Mouse (Mus musculus): Measurements from ENCODE around the gene Baiap2. TPM values are rescaled to one million over a fixed set of nuclear protein-coding genes. Genes with fewer than 3 reads are reported as not detected.
A peak's percentile ranks its signal among the peaks of the same experiment; 100 is the strongest.

The Baiap2 gene
- total and polyA plus RNA-seq, 3 experiments, result 3.4 to 6.7 (median 6.1) TPM

DNA sequence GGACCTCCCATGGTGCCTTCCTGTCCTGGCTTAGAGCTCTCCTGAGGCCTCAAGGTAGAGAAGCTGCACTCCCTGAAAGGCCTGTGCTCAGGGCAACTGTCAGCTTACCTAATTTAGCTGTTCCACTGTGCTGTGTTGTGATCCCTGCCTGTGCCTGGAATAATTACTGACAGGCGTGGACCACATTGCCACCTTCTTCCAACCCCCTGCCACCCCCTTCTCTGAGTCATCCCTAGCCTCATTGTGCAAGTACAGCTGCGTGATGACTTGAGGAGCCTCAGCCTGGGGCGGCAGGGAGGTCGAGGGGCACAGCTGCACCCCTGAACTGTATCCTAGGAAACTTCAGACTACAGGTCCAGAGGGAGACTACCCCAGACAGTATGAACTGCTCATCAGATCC, 5.7 kb downstream of the Baiap2 start:
- 0 out of 2 replicates have a peak, but pooled peaks have one; percentile 29 for TF ChIP-seq MAX (IDR thresholded peaks at IDR 0.05; ENCODE audit: low read length)
- no peak for TF ChIP-seq MYC (IDR thresholded peaks at IDR 0.05; ENCODE audit: low read depth, low read length)
- no peaks in the 10 kb centered on the region for H3K9me3 ChIP-seq (replicated peaks; ENCODE audit: low read length)
- in situ Hi-C loops (cut with MboI; ENCODE audit: low pct_ligation_motif_present, low pct_unique_long_range_greater_than_20kb, low sequenced_read_pairs), result loop anchor here (5.0 kb wide), 1 partner anchor 39 kb away; no protein-coding TSS in a partner anchor
- H3K36me3 ChIP-seq (replicated peaks in 1 of 2; ENCODE audit: control insufficient read depth in 1 of 2, insufficient read depth in 1 of 2, low read length in 1 of 2), result no peaks in the 10 kb centered on the region
- H3K9ac ChIP-seq (ENCODE audit: insufficient read depth, low read depth), result no peak overlapping the region
- no peak overlapping the region for H3K4me3 ChIP-seq (replicated peaks in 1 of 3; ENCODE audit: low read depth in 2 of 3, low read length in 2 of 3, poor library complexity in 1 of 3)
- peaks cover 11% of the 10 kb centered on the region for H3K27me3 ChIP-seq (replicated peaks)
- dilution Hi-C loops (cut with MboI; ENCODE audit: extremely low pct_ligation_motif_present, extremely low pct_unique_long_range_greater_than_20kb, low sequenced_read_pairs), result no loop called here
- H3K27ac ChIP-seq (ENCODE audit: insufficient read depth, low read depth), result no peak overlapping the region
- no peak overlapping the region for H3K4me2 ChIP-seq (ENCODE audit: insufficient read depth, low read depth, poor library complexity, severe bottlenecking)
- H3K79me2 ChIP-seq (replicated peaks; ENCODE audit: control insufficient read depth, extremely low read depth, insufficient read depth, poor library complexity, severe bottlenecking), result no peaks in the 10 kb centered on the region
- H3K4me1 ChIP-seq (ENCODE audit: control insufficient read depth in 1 of 2, insufficient read depth in 2 of 2), result peaks cover 14 to 64% of the 10 kb centered on the region in 2 experiments
- DNase-seq (ENCODE audit: extremely low read depth), result no peak

DNA sequence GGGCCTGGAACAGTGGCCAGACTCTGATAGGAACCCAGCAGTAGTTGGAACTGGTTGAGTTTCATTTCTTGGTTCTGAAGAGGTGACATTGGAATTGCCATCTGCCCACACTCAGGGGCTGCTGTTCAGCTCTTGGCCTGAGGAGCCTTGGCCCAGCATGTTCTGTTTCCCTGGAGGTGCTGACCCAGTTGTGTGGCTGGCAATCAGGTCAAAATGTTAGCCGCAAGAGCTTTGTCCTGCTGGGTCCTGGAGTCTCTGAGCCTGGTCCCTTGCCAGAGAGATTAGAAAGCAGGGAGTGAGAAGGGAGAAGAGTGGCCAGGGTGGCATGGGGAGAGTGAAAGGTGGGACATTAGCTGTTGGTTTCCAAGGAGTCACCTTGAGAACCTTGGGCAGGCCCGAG, 6.2 kb downstream of the Baiap2 start:
- Histone ChIP-seq H3K4me2 (ENCODE audit: insufficient read depth, low read depth, poor library complexity, severe bottlenecking) (no peak overlapping the region), H3K9ac (ENCODE audit: insufficient read depth, low read depth) (no peak overlapping the region), H3K9me3 (replicated peaks; ENCODE audit: low read length) (no peaks in the 10 kb centered on the region), H3K36me3 (replicated peaks in 1 of 2; ENCODE audit: control insufficient read depth in 1 of 2, insufficient read depth in 1 of 2, low read length in 1 of 2) (no peaks in the 10 kb centered on the region), H3K4me1 (ENCODE audit: control insufficient read depth in 1 of 2, insufficient read depth in 2 of 2) (peaks cover 11 to 64% of the 10 kb centered on the region in 2 experiments), H3K27me3 (replicated peaks) (peaks cover 6% of the 10 kb centered on the region), H3K4me3 (replicated peaks in 1 of 3; ENCODE audit: low read depth in 2 of 3, low read length in 2 of 3, poor library complexity in 1 of 3) (no peak overlapping the region), H3K27ac (ENCODE audit: insufficient read depth, low read depth) (no peak overlapping the region), H3K79me2 (replicated peaks; ENCODE audit: control insufficient read depth, extremely low read depth, insufficient read depth, poor library complexity, severe bottlenecking) (no peaks in the 10 kb centered on the region)
- no peak for DNase-seq (ENCODE audit: extremely low read depth)
- TF ChIP-seq ETS1 (conservative IDR thresholded peaks at IDR 0.05; ENCODE audit: low read depth, low read length) (no peak), CHD2 (IDR thresholded peaks at IDR 0.05; ENCODE audit: low read length) (no peak), ZMIZ1 (IDR thresholded peaks at IDR 0.05; ENCODE audit: low read depth, low read length) (no peak), UBTF (IDR thresholded peaks at IDR 0.05; ENCODE audit: low read depth, low read length) (no peak)
- dilution Hi-C loops (cut with MboI; ENCODE audit: extremely low pct_ligation_motif_present, extremely low pct_unique_long_range_greater_than_20kb, low sequenced_read_pairs), result no loop called here
- in situ Hi-C loops (cut with MboI; ENCODE audit: low pct_ligation_motif_present, low pct_unique_long_range_greater_than_20kb, low sequenced_read_pairs), result loop anchor here (5.0 kb wide), 1 partner anchor 38 kb away; no protein-coding TSS in a partner anchor

- Histone ChIP-seq H3K27me3 (replicated peaks) (no peaks in the 10 kb centered on the region), H3K9ac (ENCODE audit: insufficient read depth, low read depth) (no peak overlapping the region), H3K4me1 (ENCODE audit: control insufficient read depth in 1 of 2, insufficient read depth in 2 of 2) (peaks cover 24 to 71% of the 10 kb centered on the region in 2 experiments), H3K4me3 (replicated peaks in 1 of 3; ENCODE audit: low read depth in 2 of 3, low read length in 2 of 3, poor library complexity in 1 of 3) (no peak overlapping the region), H3K27ac (ENCODE audit: insufficient read depth, low read depth) (no peak overlapping the region), H3K4me2 (ENCODE audit: insufficient read depth, low read depth, poor library complexity, severe bottlenecking) (no peak overlapping the region), H3K9me3 (replicated peaks; ENCODE audit: low read length) (no peaks in the 10 kb centered on the region), H3K79me2 (replicated peaks; ENCODE audit: control insufficient read depth, extremely low read depth, insufficient read depth, poor library complexity, severe bottlenecking) (no peaks in the 10 kb centered on the region), H3K36me3 (replicated peaks in 1 of 2; ENCODE audit: control insufficient read depth in 1 of 2, insufficient read depth in 1 of 2, low read length in 1 of 2) (no peaks in the 10 kb centered on the region)
- DNase-seq (ENCODE audit: extremely low read depth), result no peak
- dilution Hi-C loops (cut with MboI; ENCODE audit: extremely low pct_ligation_motif_present, extremely low pct_unique_long_range_greater_than_20kb, low sequenced_read_pairs) (no loop called here), in situ Hi-C loops (cut with MboI; ENCODE audit: low pct_ligation_motif_present, low pct_unique_long_range_greater_than_20kb, low sequenced_read_pairs) (no loop called here)
- TF ChIP-seq MAZ (IDR thresholded peaks at IDR 0.05; ENCODE audit: low read depth, low read length), result no peak
- TF ChIP-seq PAX5 (IDR thresholded peaks at IDR 0.05; ENCODE audit: low read length), result no peak
- no peak for TF ChIP-seq JUND (conservative IDR thresholded peaks at IDR 0.05; ENCODE audit: low read depth, low read length)
- TF ChIP-seq ZNF384 (IDR thresholded peaks at IDR 0.05; ENCODE audit: low read depth, low read length), result no peak
- no peak for TF ChIP-seq KAT2A (IDR thresholded peaks at IDR 0.05; ENCODE audit: insufficient replicate concordance, low read length)
- TF ChIP-seq MYC (IDR thresholded peaks at IDR 0.05; ENCODE audit: low read depth, low read length), result no peak
- no peak for TF ChIP-seq E2F4 (IDR thresholded peaks at IDR 0.05; ENCODE audit: insufficient replicate concordance, low read depth, low read length)
- no peak for TF ChIP-seq CHD2 (IDR thresholded peaks at IDR 0.05; ENCODE audit: low read length)
- no peak for TF ChIP-seq TCF12 (IDR thresholded peaks at IDR 0.05; ENCODE audit: low read depth, low read length)
- TF ChIP-seq EP300 (IDR thresholded peaks at IDR 0.05; ENCODE audit: low read length), result no peak
- no peak for TF ChIP-seq ZC3H11A (IDR thresholded peaks at IDR 0.05; ENCODE audit: low read depth, low read length)
- no peak for TF ChIP-seq SIN3A (IDR thresholded peaks at IDR 0.05; ENCODE audit: low read length)
Observed at GRCm38 (mm10) chr11:119950535-119950934, 8.0 kb downstream of the Baiap2 start.

Data from CH12.LX (cell line).